In genomic region chr2:15260486-15261165, GRCm38 (mm10) we compare ENCODE assay signal across 11 mouse cellular contexts.
DNase-seq lines count a peak whose midpoint lies in the region; ATAC-seq and TF ChIP-seq lines count a peak whose summit lies in the region.
"Had no signal": no experiment of that assay in that cellular context is flagged by ENCODE, and none has a peak within 500 bp of the region (broad histone marks: within the 10 kb centered on the region; RNA-seq: fewer than 3 reads in every experiment).

No protein-coding gene starts in this region.

- peak; percentile 16 for DNase-seq in hindbrain, embryonic 11.5 days (ENCODE audit: low spot score)
- peak; percentile 19 for DNase-seq in lung, postnatal 0 days (ENCODE audit: low spot score)
- no peak for DNase-seq in lung, adult 2 months
- peak; percentile 72 for DNase-seq in ZHBTc4 (ENCODE audit: low read depth, low spot score)
- DNase-seq in retina, adult 2 months (ENCODE audit: low read depth, low spot score) = peak; percentile 2
- no peak for DNase-seq in cerebellum, adult 11-12 months
- DNase-seq: thymus, adult 18-20 months had no signal

- peak; percentile 59 for TF ChIP-seq CTCF in lung, postnatal 0 days (IDR thresholded peaks at IDR 0.05)
- TF ChIP-seq CTCF in lung, adult 2 months (IDR thresholded peaks at IDR 0.05; ENCODE audit: insufficient read depth, low read length) = no peak

- no peak overlapping the region for H3K4me3 ChIP-seq in hindbrain, embryonic 11.5 days (ENCODE audit: low read depth, low read length)
- H3K4me3 ChIP-seq in hindbrain, embryonic 12.5 days = no peak overlapping the region
- no peak overlapping the region for H3K4me3 ChIP-seq in lung, postnatal 0 days (ENCODE audit: low read depth, low read length)
- no peak overlapping the region for H3K4me3 ChIP-seq in lung, adult 2 months (replicated peaks; ENCODE audit: extremely low read depth, low read depth, low read length)
- H3K4me3 ChIP-seq: embryonic facial prominence, embryonic 13.5 days; heart, embryonic 15.5 days had no signal

- H3K27ac ChIP-seq in hindbrain, embryonic 11.5 days (ENCODE audit: low read depth, low read length) = no peak overlapping the region
- H3K27ac ChIP-seq in hindbrain, embryonic 12.5 days = no peak overlapping the region
- H3K27ac ChIP-seq in lung, postnatal 0 days (ENCODE audit: low read length) = no peak overlapping the region
- H3K27ac ChIP-seq: embryonic facial prominence, embryonic 13.5 days; heart, embryonic 15.5 days had no signal

- H3K36me3 ChIP-seq in hindbrain, embryonic 11.5 days (ENCODE audit: control insufficient read depth, insufficient read depth, low read length) = no peaks in the 10 kb centered on the region
- no peaks in the 10 kb centered on the region for H3K36me3 ChIP-seq in hindbrain, embryonic 12.5 days
- no peaks in the 10 kb centered on the region for H3K36me3 ChIP-seq in lung, postnatal 0 days (ENCODE audit: insufficient read depth, low read length)
- H3K36me3 ChIP-seq: embryonic facial prominence, embryonic 13.5 days; heart, embryonic 15.5 days had no signal

- TF ChIP-seq EP300 in lung, postnatal 0 days (IDR thresholded peaks at IDR 0.05) = no peak

- H3K4me2 ChIP-seq in hindbrain, embryonic 11.5 days (replicated peaks; ENCODE audit: low read depth, low read length) = no peak overlapping the region
- no peak overlapping the region for H3K4me2 ChIP-seq in hindbrain, embryonic 12.5 days (replicated peaks)
- H3K4me2 ChIP-seq in lung, postnatal 0 days (replicated peaks; ENCODE audit: low read depth, low read length) = no peak overlapping the region
- H3K4me2 ChIP-seq: embryonic facial prominence, embryonic 13.5 days; heart, embryonic 15.5 days; midbrain, embryonic 11.5 days had no signal

- no peaks in the 10 kb centered on the region for H3K4me1 ChIP-seq in hindbrain, embryonic 11.5 days (replicated peaks; ENCODE audit: control insufficient read depth, insufficient read depth, low read length)
- no peaks in the 10 kb centered on the region for H3K4me1 ChIP-seq in hindbrain, embryonic 12.5 days
- H3K4me1 ChIP-seq in lung, postnatal 0 days (ENCODE audit: insufficient read depth, low read depth, low read length) = no peaks in the 10 kb centered on the region
- H3K4me1 ChIP-seq in lung, adult 2 months (ENCODE audit: control insufficient read depth, insufficient read depth, low read length) = no peaks in the 10 kb centered on the region
- H3K4me1 ChIP-seq: heart, embryonic 15.5 days had no signal

- TF ChIP-seq POLR2A in lung, adult 2 months (IDR thresholded peaks at IDR 0.05; ENCODE audit: borderline replicate concordance, extremely low read depth, low read depth, low read length) = no peak

- no peaks in the 10 kb centered on the region for H3K9me3 ChIP-seq in hindbrain, embryonic 11.5 days (ENCODE audit: control insufficient read depth, low read length)
- H3K9me3 ChIP-seq in hindbrain, embryonic 12.5 days (replicated peaks) = no peaks in the 10 kb centered on the region
- no peaks in the 10 kb centered on the region for H3K9me3 ChIP-seq in lung, postnatal 0 days (ENCODE audit: low read length)
- H3K9me3 ChIP-seq: embryonic facial prominence, embryonic 13.5 days; heart, embryonic 15.5 days had no signal

- no peak overlapping the region for H3K9ac ChIP-seq in hindbrain, embryonic 11.5 days (ENCODE audit: low read depth, low read length)
- no peak overlapping the region for H3K9ac ChIP-seq in hindbrain, embryonic 12.5 days
- H3K9ac ChIP-seq in lung, postnatal 0 days (replicated peaks; ENCODE audit: low read depth) = no peak overlapping the region
- H3K9ac ChIP-seq: embryonic facial prominence, embryonic 13.5 days; heart, embryonic 15.5 days had no signal

- H3K27me3 ChIP-seq in hindbrain, embryonic 11.5 days (ENCODE audit: control insufficient read depth, insufficient read depth, low read length) = no peaks in the 10 kb centered on the region
- H3K27me3 ChIP-seq in hindbrain, embryonic 12.5 days = no peaks in the 10 kb centered on the region
- H3K27me3 ChIP-seq in lung, postnatal 0 days (replicated peaks; ENCODE audit: insufficient read depth, low read length) = no peaks in the 10 kb centered on the region
- H3K27me3 ChIP-seq: embryonic facial prominence, embryonic 13.5 days; heart, embryonic 15.5 days had no signal

- no peak for ATAC-seq in hindbrain, embryonic 11.5 days (ENCODE audit: low FRiP score)
- ATAC-seq in hindbrain, embryonic 12.5 days (ENCODE audit: low FRiP score) = no peak
- ATAC-seq in lung, postnatal 0 days = no peak

- WGBS in hindbrain, embryonic 11.5 days = 42% methylated on average over 4 of the region's 4 CpGs
- 21% methylated on average over 4 of the region's 4 CpGs for WGBS in hindbrain, embryonic 12.5 days
- WGBS in lung, postnatal 0 days = 25% methylated on average over 4 of the region's 4 CpGs
- 20% methylated on average over 4 of the region's 4 CpGs for WGBS in lung, adult 2 months

Comparison
In these comparisons a context has a peak if more than half of its experiments do, and no peak if none do; other contexts are left out.
1. DNase-seq: peak in hindbrain, embryonic 11.5 days (single experiment), lung, postnatal 0 days (single experiment), ZHBTc4 (single experiment) and retina, adult 2 months (single experiment); none in lung, adult 2 months (single experiment) and cerebellum, adult 11-12 months (single experiment).